Mouse (Mus musculus) neural tube, embryonic 13.5 days (tissue): ENCODE results near the gene Tex26. TPM values are rescaled to one million over a fixed set of nuclear protein-coding genes. Genes with fewer than 3 reads are reported as not detected.

Experiments used
- polyA plus RNA-seq: library from polyadenylated mRNA; unstranded; fragments of >200 nt; fragmentation: Nextera tagmentation; extraction: Ambion mirVana; gene quantifications from 2 replicates; pipeline ENCODE4 v1.2.1, GENCODE M21; 2015

Tex26 gene
- polyA plus RNA-seq, 1 experiment from 2014 or later = 0.54 TPM

Other genes starting within 250 kb of the Tex26 start
- 9.3 and 14.7 TPM in 2 replicates for gene Alox5ap, start 174.9 kb upstream of the Tex26 start, polyA plus RNA-seq
- gene Medag, start 27.9 kb upstream of the Tex26 start, polyA plus RNA-seq = 1.2 and 1.4 TPM in 2 replicates
- gene Wdr95, start 89.0 kb downstream of the Tex26 start, polyA plus RNA-seq = 0.60 and 0.96 TPM in 2 replicates
- gene Hsph1, start 196.7 kb downstream of the Tex26 start, polyA plus RNA-seq = 90.7 and 108 TPM in 2 replicates
- 14.5 and 16.1 TPM in 2 replicates for gene B3glct, start 238.6 kb downstream of the Tex26 start, polyA plus RNA-seq